Mouse (Mus musculus) hindlimb bud, embryonic 11.5 days (tissue): ENCODE results near the gene Rpl31.

Source experiments
- DNase-seq: peaks from one replicate; pipeline ENCODE4 v3.0.0-alpha.2; 2012; ENCODE audit warnings: low read depth, low spot score; ENCODE audit errors: extremely low spot score

Rpl31 gene

DNA sequence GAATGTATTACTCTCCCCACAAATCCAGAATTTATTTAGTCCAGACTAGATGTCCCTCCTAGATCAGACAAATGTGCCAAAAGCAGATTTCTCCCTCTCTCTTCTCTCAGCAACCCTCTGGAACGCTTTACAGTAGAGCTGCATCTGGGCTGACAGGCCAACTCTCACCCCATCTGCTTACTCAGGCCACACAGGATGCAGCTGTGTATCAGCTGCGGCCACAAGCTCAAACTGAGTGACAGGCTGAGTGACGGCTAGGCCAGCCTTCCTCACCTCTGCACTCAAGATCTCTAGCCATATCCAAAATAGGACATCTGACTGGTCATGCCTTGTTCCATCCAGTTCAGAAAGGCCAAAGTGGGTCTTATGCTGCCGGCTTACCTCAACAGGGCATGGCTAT, 28.7 kb downstream of the Rpl31 start:
- no peak for DNase-seq

GRCm38 (mm10) chr1:39398284-39398683, 30.6 kb downstream of the Rpl31 start:
- no peak for DNase-seq

DNA sequence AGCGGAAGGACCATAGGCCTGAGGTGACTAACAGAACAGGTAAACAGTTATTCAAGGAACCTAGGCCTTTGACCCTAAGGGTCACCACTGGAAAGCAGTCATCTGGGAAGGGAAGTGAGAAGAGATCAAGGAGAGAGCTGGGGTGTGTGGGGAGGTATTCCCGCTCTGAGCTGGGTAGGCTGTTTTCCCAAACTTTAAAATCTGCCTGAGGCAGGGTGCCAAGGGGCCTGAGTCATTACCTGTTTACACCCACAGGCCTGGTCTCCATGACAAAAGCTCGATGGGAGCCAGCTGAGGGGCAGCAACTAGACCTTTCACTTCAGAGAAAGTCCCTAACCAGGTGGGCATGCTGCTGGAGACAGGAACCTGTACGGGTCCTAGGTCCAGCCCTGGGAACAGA, 31.6 kb downstream of the Rpl31 start:
- no peak for DNase-seq

GRCm38 (mm10) chr1:39400173-39400572, 32.5 kb downstream of the Rpl31 start:
- no peak for DNase-seq

DNA sequence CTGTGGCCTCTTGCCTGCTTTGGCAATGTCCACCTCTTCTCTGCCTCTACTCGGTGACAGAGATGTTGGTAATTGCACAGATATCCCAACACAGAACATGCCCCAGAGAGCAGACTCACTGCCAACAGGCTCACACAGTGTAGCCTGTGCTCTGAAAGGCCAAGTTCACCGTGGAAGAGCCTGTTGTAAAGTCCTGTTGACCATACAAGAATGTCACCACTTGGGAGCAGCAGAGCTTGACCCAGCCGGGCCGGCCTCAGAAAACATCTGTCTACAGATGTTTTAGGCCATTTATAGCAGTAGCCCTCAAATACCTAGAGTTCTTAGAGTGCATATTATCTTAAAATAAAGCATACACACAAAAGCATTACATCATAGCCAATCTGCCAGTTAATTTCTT, 39.5 kb downstream of the Rpl31 start:
- DNase-seq: no peak

- DNase-seq: no peak
Measured at GRCm38 (mm10) chr1:39408123-39408522, 40.5 kb downstream of the Rpl31 start.

DNA sequence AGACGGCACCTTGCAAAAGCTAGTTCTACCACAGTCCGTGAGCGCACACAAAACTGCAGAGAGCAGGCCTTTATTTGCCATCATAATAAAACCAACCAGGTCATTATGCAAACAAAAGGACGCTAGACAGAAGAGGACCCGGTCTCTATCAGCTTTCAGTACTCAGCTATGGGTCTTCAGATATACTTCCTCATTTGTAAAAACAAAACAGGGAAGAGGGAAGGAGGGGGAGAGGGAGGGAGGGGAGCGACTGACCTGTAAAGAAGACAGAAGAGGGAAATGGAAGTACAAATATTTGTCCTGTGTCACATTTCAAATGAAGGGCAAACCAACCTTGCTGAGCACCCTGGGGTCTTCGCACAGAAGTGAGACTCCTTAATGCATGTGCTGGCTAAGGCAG, 41.0 kb downstream of the Rpl31 start:
- DNase-seq: no peak

GRCm38 (mm10) chr1:39410085-39410821, 42.6 kb downstream of the Rpl31 start:
- DNase-seq: no peak

- no peak for DNase-seq
Measured at GRCm38 (mm10) chr1:39417817-39418216, 50.2 kb downstream of the Rpl31 start.

GRCm38 (mm10) chr1:39418852-39419251, 51.2 kb downstream of the Rpl31 start:
- no peak for DNase-seq

GRCm38 (mm10) chr1:39420987-39421386, 53.3 kb downstream of the Rpl31 start:
- no peak for DNase-seq
